ENCODE assay signal across 11 mouse cellular contexts in genomic region chr17:34249878-34250277, GRCm38 (mm10). TPM values are rescaled to one million over a fixed set of nuclear protein-coding genes. Genes with fewer than 3 reads are reported as not detected.
A peak's percentile ranks its signal among the peaks of the same experiment; 100 is the strongest.
DNase-seq lines count a peak whose midpoint lies in the region; ATAC-seq and TF ChIP-seq lines count a peak whose summit lies in the region.
"Had no signal": no experiment of that assay in that cellular context is flagged by ENCODE, and none has a peak within 500 bp of the region (broad histone marks: within the 10 kb centered on the region; RNA-seq: fewer than 3 reads in every experiment).

No protein-coding gene starts in this region.

- no peaks in the 10 kb centered on the region for H3K9me3 ChIP-seq in intestine, postnatal 0 days (ENCODE audit: control insufficient read depth)
- no peaks in the 10 kb centered on the region for H3K9me3 ChIP-seq in intestine, embryonic 15.5 days
- no peaks in the 10 kb centered on the region for H3K9me3 ChIP-seq in liver, embryonic 14.5 days (ENCODE audit: control insufficient read depth, low read length)
- H3K9me3 ChIP-seq: liver, embryonic 15.5 days; stomach, embryonic 15.5 days had no signal

- 19% methylated on average over 4 of the region's 4 CpGs for WGBS in intestine, postnatal 0 days
- WGBS in intestine, embryonic 15.5 days = 17% methylated on average over 4 of the region's 4 CpGs
- WGBS in liver, embryonic 14.5 days (ENCODE audit: insufficient replicate concordance) = 13% methylated on average over 4 of the region's 4 CpGs

- H3K4me2 ChIP-seq in intestine, postnatal 0 days (replicated peaks; ENCODE audit: low read depth) = no peak overlapping the region
- no peak overlapping the region for H3K4me2 ChIP-seq in intestine, embryonic 15.5 days (replicated peaks)
- no peak overlapping the region for H3K4me2 ChIP-seq in liver, embryonic 14.5 days (ENCODE audit: low read depth)
- H3K4me2 ChIP-seq: liver, embryonic 15.5 days; stomach, embryonic 15.5 days had no signal

- peak; percentile 75 for DNase-seq in CD4-positive helper T cell, adult 2 months (ENCODE audit: low read depth, low spot score)
- DNase-seq in MN1 (ENCODE audit: low spot score) = peak; percentile 59
- peak; percentile 82 for DNase-seq in embryo, embryonic 10.5 days (ENCODE audit: low spot score)
- no peak for DNase-seq in liver, embryonic 14.5 days (ENCODE audit: low read depth in 3 of 3, low spot score in 3 of 3)
- DNase-seq in retina, postnatal 7 days (ENCODE audit: low read depth, low spot score) = peak; percentile 34
- no peak for DNase-seq in urinary bladder, adult 2 months (ENCODE audit: low spot score)

- H3K36me3 ChIP-seq in intestine, postnatal 0 days (ENCODE audit: control insufficient read depth, insufficient read depth) = no peaks in the 10 kb centered on the region
- H3K36me3 ChIP-seq in intestine, embryonic 15.5 days = no peaks in the 10 kb centered on the region
- H3K36me3 ChIP-seq in liver, embryonic 14.5 days (replicated peaks; ENCODE audit: control insufficient read depth, insufficient read depth, low read depth) = no peaks in the 10 kb centered on the region
- H3K36me3 ChIP-seq: liver, embryonic 15.5 days; stomach, embryonic 15.5 days had no signal

- no peaks in the 10 kb centered on the region for H3K4me1 ChIP-seq in intestine, postnatal 0 days (replicated peaks; ENCODE audit: control insufficient read depth, insufficient read depth, low read length)
- no peaks in the 10 kb centered on the region for H3K4me1 ChIP-seq in intestine, embryonic 15.5 days (replicated peaks)
- H3K4me1 ChIP-seq in liver, embryonic 14.5 days (replicated peaks; ENCODE audit: control insufficient read depth in 2 of 2, insufficient read depth in 2 of 2, low read length in 1 of 2) = no peaks in the 10 kb centered on the region
- H3K4me1 ChIP-seq: liver, embryonic 15.5 days; stomach, embryonic 15.5 days had no signal

- peak; percentile 84 for TF ChIP-seq CTCF in intestine, postnatal 0 days (IDR thresholded peaks at IDR 0.05; ENCODE audit: low read depth)
- peak; percentile 58 for TF ChIP-seq CTCF in liver, embryonic 14.5 days (IDR thresholded peaks at IDR 0.05; ENCODE audit: low read depth)

- TF ChIP-seq EP300 in liver, embryonic 14.5 days (IDR thresholded peaks at IDR 0.05; ENCODE audit: low read depth) = no peak

- no peak for ATAC-seq in intestine, postnatal 0 days
- ATAC-seq in intestine, embryonic 15.5 days = no peak
- ATAC-seq in liver, embryonic 14.5 days (ENCODE audit: insufficient read depth) = no peak

- H3K9ac ChIP-seq in intestine, postnatal 0 days (ENCODE audit: low read depth, low read length) = no peak overlapping the region
- H3K9ac ChIP-seq in intestine, embryonic 15.5 days = no peak overlapping the region
- H3K9ac ChIP-seq in liver, embryonic 14.5 days (replicated peaks) = no peak overlapping the region
- H3K9ac ChIP-seq: liver, embryonic 15.5 days; stomach, embryonic 15.5 days had no signal

- no peak overlapping the region for H3K27ac ChIP-seq in intestine, postnatal 0 days (ENCODE audit: low read depth, low read length)
- no peak overlapping the region for H3K27ac ChIP-seq in intestine, embryonic 15.5 days
- no peak overlapping the region for H3K27ac ChIP-seq in liver, embryonic 14.5 days
- H3K27ac ChIP-seq: liver, embryonic 15.5 days; stomach, embryonic 15.5 days had no signal

- no peak overlapping the region for H3K4me3 ChIP-seq in intestine, postnatal 0 days (ENCODE audit: low read depth, low read length)
- no peak overlapping the region for H3K4me3 ChIP-seq in intestine, embryonic 15.5 days (replicated peaks)
- H3K4me3 ChIP-seq in liver, embryonic 14.5 days (ENCODE audit: insufficient read depth in 1 of 2, low read depth in 2 of 2, low read length in 2 of 2) = no peak overlapping the region
- H3K4me3 ChIP-seq: erythroblast, embryonic 14.5 days; liver, embryonic 15.5 days; stomach, embryonic 15.5 days had no signal

- H3K27me3 ChIP-seq in intestine, postnatal 0 days (replicated peaks; ENCODE audit: control insufficient read depth, insufficient read depth, low read length) = no peaks in the 10 kb centered on the region
- no peaks in the 10 kb centered on the region for H3K27me3 ChIP-seq in intestine, embryonic 15.5 days (replicated peaks)
- H3K27me3 ChIP-seq in liver, embryonic 14.5 days (ENCODE audit: control insufficient read depth, insufficient read depth, low read length) = no peaks in the 10 kb centered on the region
- H3K27me3 ChIP-seq: stomach, embryonic 15.5 days had no signal

RNA-seq across cellular contexts. Expression of gene H2-Ab1, which starts 7.6 kb away (rescaled TPM):
- polyA plus RNA-seq in intestine, postnatal 0 days (2015; fragmentation: Nextera tagmentation; extraction: Ambion mirVana) = 53.8 and 53.9 TPM in 2 replicates
- 17.1 and 21.4 TPM in 2 replicates for polyA plus RNA-seq in intestine, embryonic 15.5 days (2015; fragmentation: Nextera tagmentation; extraction: Ambion mirVana)
- polyA plus RNA-seq in liver, embryonic 14.5 days (2012; rRNA removed) = 2.0 and 2.3 TPM in 2 replicates
- polyA plus RNA-seq in liver, embryonic 14.5 days (2014; fragmentation: Nextera tagmentation; extraction: Ambion mirVana) = 3.2 and 3.3 TPM in 2 replicates
- 251 and 267 TPM in 2 replicates for polyA plus RNA-seq in urinary bladder, adult 2 months (2012; rRNA removed)

RNA-seq across cellular contexts. Expression of gene H2-Ob, which starts 11.2 kb away (rescaled TPM):
- 0.17 and 0.30 TPM in 2 replicates for polyA plus RNA-seq in intestine, postnatal 0 days (2015; fragmentation: Nextera tagmentation; extraction: Ambion mirVana)
- 0.06 and 0.13 TPM in 2 replicates for polyA plus RNA-seq in intestine, embryonic 15.5 days (2015; fragmentation: Nextera tagmentation; extraction: Ambion mirVana)
- polyA plus RNA-seq in liver, embryonic 14.5 days (2012; rRNA removed) = 0.13 and 0.20 TPM in 2 replicates
- polyA plus RNA-seq in liver, embryonic 14.5 days (2014; fragmentation: Nextera tagmentation; extraction: Ambion mirVana) = 0.13 and 0.17 TPM in 2 replicates
- polyA plus RNA-seq in urinary bladder, adult 2 months (2012; rRNA removed) = 2.7 and 5.0 TPM in 2 replicates
- polyA plus RNA-seq: erythroblast, embryonic 14.5 days had no signal

RNA-seq across cellular contexts. Expression of gene H2-Aa, which starts 37.7 kb away (rescaled TPM):
- polyA plus RNA-seq in intestine, postnatal 0 days (2015; fragmentation: Nextera tagmentation; extraction: Ambion mirVana) = 35.8 and 41.2 TPM in 2 replicates
- 10.2 TPM in 2 replicates for polyA plus RNA-seq in intestine, embryonic 15.5 days (2015; fragmentation: Nextera tagmentation; extraction: Ambion mirVana)
- polyA plus RNA-seq in liver, embryonic 14.5 days (2012; rRNA removed) = 1.1 and 1.5 TPM in 2 replicates
- polyA plus RNA-seq in liver, embryonic 14.5 days (2014; fragmentation: Nextera tagmentation; extraction: Ambion mirVana) = 1.8 and 2.5 TPM in 2 replicates
- 281 and 288 TPM in 2 replicates for polyA plus RNA-seq in urinary bladder, adult 2 months (2012; rRNA removed)
- polyA plus RNA-seq: erythroblast, embryonic 14.5 days had no signal

RNA-seq across cellular contexts. Expression of gene Tap2, which starts 46.6 kb away (rescaled TPM):
- polyA plus RNA-seq in intestine, postnatal 0 days (2015; fragmentation: Nextera tagmentation; extraction: Ambion mirVana) = 11.2 and 13.0 TPM in 2 replicates
- 5.3 and 5.6 TPM in 2 replicates for polyA plus RNA-seq in intestine, embryonic 15.5 days (2015; fragmentation: Nextera tagmentation; extraction: Ambion mirVana)
- 2.1 and 2.9 TPM in 2 replicates for polyA plus RNA-seq in liver, embryonic 14.5 days (2012; rRNA removed)
- polyA plus RNA-seq in liver, embryonic 14.5 days (2014; fragmentation: Nextera tagmentation; extraction: Ambion mirVana) = 3.1 and 4.9 TPM in 2 replicates
- 37.9 and 42.4 TPM in 2 replicates for polyA plus RNA-seq in urinary bladder, adult 2 months (2012; rRNA removed)

RNA-seq across cellular contexts. Expression of gene Psmb8, which starts 52.4 kb away (rescaled TPM):
- polyA plus RNA-seq in intestine, postnatal 0 days (2015; fragmentation: Nextera tagmentation; extraction: Ambion mirVana) = 82.4 and 86.4 TPM in 2 replicates
- 15.5 and 16.9 TPM in 2 replicates for polyA plus RNA-seq in intestine, embryonic 15.5 days (2015; fragmentation: Nextera tagmentation; extraction: Ambion mirVana)
- polyA plus RNA-seq in liver, embryonic 14.5 days (2012; rRNA removed) = 9.5 and 11.8 TPM in 2 replicates
- 18.8 and 21.7 TPM in 2 replicates for polyA plus RNA-seq in liver, embryonic 14.5 days (2014; fragmentation: Nextera tagmentation; extraction: Ambion mirVana)
- polyA plus RNA-seq in urinary bladder, adult 2 months (2012; rRNA removed) = 81.2 and 88.3 TPM in 2 replicates

Comparison
In these comparisons a context has a peak if more than half of its experiments do, and no peak if none do; other contexts are left out.
1. DNase-seq: peak in CD4-positive helper T cell, adult 2 months (single experiment), MN1 (single experiment), embryo, embryonic 10.5 days (single experiment) and retina, postnatal 7 days (single experiment); none in liver, embryonic 14.5 days (0 of 3) and urinary bladder, adult 2 months (single experiment).